Mouse (Mus musculus): ENCODE results near the gene Romo1.
"Not testable (repeated sequence)": the region's sequence is repeated elsewhere in the genome, so short reads cannot be mapped to it uniquely, and the experiment has no call there.

The Romo1 gene

DNA sequence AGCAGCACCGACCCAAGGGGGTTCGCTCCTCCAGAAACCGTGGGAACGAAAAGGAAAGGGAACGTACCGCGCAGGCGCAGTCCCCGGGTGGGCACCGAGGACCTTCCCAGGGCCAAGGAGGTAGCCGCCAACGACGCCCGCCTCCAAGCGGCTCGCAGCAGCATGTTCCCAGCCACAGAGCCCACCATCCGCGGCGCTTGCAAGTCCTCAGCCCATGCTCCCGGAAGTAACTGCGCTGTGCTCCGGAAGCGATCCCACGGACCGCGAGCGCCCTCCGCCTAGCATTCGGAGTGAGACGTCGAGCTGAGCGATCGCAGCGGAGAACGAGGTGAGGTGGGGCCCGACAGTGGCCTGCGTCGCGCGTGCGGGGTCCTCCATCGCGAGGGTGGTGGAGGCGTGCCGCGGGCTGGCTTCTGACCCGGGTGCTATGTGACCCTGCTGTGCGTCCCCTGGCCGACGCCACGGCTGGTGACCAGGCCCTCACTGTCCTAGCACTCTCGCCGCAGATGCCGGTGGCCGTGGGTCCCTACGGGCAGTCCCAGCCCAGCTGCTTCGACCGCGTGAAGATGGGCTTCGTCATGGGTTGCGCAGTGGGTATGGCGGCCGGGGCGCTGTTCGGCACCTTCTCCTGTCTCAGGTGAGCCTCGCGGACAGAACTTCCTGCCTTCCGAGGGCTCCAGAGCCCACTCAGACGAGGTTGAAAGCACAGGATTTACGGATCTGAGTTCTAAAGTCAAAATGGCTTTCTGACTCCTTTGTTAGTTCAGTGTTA is at the start of gene Romo1, which contains the start of gene Nfs1:
Gene Romo1, plus strand, starts transcription at position 87 of the 772 bp plus-strand sequence.
Gene Nfs1, minus strand, starts transcription at position 234 of the 772 bp plus-strand sequence.
- DNase-seq (ENCODE audit: low spot score): peak; percentile 99

DNA sequence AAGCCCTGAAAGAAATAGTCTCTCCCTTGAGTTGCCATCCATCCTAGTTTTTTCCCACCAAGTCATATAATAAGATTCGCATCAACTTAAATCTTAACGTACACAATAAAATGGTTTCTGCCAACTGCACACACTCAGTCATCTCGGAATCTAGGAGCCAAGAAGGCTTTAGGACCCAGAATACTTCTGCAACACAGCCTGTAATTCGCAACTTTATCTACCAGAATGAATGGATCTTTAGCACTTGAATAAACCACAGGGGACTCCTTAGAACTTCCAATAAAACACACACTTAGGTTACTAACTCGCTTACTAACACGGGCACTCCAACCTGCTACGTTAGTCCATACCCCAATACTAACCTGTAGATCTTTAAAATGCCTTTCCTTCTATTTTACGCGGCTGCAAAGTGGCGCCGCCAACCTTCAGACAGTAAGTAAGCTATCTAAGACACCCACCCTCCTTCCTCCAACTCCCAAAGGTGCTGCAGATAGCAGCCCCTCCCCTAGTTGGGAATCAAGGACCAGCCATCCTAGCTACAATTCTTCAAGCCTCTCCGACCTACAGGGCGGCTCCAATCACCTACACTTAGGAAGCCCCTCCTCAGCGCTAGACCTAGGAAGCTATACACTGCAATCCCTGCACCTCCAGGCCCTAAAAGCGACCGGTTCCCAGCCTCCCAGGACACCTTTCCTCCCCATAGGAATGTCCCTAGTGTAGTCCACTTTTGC is 33.0 kb upstream of the Romo1 start:
- DNase-seq (ENCODE audit: low spot score): peak; percentile 37

DNA sequence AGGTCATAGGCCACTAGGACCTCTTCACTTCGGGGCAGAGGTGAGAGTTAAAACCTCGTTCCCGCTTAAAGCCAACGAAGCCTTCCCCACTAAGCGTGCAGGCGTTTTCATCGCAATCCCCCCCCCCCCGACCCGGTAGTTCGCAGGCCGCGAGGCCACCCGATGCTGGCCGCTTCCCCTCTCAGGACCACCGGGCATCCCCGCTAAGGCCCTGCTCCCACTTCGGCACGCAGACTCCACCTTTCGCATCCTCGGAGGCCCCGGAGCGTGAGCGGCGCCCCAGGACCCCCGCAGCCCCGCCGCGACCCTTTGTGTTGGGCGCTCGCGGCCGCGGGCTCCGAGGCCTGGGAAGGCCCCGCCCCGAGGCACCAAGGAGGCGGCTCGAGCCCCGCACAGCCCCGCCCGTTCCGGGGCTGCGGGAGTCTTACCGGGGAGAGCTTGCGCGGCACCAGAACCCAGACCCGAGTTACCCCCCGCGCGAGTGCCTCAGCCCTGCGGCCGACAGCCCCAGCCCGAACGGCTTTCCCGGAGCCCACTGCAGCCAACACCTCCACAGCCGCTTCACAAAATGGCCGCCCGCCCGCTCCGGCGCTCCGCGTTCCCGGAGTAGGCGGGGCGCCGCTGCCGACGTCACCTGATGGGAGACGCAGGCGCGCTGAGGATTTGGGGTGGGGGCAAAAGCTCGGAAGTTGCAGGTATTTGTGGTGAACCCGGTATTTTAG is 32.3 kb upstream of the Romo1 start, which contains the start of the genes Cpne1 and Rbm12:
Gene Cpne1, minus strand, starts transcription at position 608 of the 722 bp plus-strand sequence.
Gene Rbm12, minus strand, starts transcription at position 621 of the 722 bp plus-strand sequence.
- peak; percentile 92 for DNase-seq (ENCODE audit: low spot score)

DNA sequence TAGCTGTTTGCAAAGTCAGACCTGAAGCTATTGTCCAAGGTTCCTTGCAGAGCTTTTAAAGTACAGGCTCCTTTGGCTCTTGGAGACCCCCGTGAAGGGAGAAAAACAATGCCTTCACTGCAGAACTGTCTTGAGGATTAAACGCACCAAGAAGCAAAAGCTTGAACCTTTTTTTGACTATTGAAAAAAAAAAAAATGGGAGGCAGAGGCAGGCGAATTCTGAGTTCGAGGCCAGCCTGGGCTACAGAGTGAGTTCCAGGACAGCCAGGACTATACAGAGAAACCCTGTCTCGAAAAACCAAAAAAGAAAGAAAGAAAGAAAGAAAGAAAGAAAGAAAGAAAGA is 31.8 kb upstream of the Romo1 start:
- not testable (repeated sequence) for DNase-seq (ENCODE audit: low spot score)

DNA sequence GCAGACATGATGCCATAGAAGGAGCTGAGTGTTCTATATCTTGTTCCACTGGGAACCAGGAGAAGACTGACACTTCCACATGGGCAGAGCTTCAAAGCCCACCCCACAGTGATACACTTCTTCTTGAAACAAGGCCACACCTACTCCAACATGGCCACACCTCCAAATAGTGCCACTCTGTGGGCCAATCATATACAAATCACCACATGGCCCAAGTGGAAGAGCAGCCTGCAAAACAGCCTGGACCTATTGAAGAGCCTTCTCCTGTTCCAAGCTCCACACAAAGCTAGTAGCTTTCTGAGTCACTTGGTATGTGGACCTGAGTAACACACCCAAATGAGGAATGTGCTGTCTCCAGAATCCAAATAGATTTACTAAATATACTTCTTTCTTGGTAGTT is 24.3 kb upstream of the Romo1 start:
- DNase-seq (ENCODE audit: low spot score): no peak

DNA sequence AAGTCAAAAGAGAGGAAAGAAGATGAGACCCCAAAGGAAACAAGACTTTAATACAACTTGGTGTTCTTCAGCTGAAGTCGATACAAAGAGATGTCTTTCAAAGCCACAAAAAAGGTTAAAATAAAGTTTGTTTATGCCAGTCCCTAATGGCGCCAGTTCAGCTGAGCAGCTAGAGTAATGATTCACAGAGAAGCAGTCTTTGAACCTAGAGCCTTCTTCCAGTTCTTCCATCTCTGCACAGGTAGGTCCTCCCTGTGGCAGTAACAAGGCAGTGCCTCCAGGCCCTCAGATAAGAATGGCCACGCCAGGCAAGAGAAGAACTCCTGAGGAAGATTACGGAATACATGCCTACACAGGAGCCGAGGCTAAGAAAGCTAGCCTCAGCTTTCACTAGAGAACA is 20.1 kb upstream of the Romo1 start:
- DNase-seq (ENCODE audit: low spot score): no peak

DNA sequence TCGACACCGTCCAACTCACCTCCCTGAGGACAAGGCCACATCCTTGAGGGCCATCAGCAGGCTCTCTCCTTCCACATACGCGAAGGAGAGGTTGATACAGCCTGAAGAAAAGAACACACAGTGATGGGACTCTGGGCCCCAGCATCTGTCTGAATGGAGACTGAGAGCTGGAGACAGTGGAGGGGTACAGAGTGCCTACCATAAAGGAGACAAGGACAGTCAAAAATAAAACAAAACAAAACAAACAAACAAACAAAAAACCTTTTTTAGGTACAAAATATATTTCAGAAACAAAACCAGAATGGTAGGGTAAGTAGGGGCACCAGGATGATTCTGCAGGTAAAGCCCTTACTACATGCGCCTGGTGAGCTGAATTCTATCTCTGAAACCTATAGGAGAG is 16.8 kb upstream of the Romo1 start, which contains the start of gene Gm28036:
Gene Gm28036, minus strand, starts transcription at position 101 of the 400 bp plus-strand sequence.
- DNase-seq (ENCODE audit: low spot score): no peak

DNA sequence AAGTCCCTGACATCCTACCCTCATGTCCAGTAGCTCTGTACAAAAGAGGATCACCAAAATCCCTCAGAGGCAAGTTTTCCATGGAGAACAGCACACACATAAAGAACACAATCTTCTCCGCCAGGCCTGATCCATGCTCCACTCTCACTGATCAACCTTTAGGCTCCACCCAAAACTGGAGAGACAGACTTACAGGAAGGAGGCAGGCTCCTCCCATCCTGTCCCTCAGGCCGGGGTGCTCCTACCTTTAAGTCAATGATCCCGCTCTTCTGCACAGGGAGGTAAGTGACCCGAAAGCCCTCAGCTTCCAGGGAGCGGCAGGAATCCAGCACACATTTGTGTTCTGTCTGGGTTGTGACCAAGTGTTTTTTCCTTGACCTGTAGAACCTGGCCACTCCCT is 9.7 kb upstream of the Romo1 start:
- DNase-seq (ENCODE audit: low spot score): no peak

DNA sequence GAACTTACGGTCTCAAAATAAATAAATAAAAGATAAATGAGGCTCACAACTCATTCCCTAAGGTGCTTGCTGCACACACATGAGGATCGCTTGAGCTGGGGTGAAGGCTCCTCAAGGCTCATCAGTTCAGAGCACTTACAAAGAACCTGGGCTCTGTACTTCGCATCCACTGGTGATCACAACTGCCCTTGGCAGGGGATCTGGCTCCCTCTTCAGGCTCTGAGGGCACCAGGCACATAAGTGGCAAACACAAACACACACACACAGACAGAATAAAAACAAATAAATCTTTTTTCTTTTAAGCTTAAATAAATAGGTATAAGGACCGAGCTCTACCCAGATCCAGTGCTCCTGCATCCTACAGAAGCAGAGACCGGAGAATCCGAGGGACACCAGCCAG is 8.1 kb upstream of the Romo1 start:
- DNase-seq (ENCODE audit: low spot score): no peak

DNA sequence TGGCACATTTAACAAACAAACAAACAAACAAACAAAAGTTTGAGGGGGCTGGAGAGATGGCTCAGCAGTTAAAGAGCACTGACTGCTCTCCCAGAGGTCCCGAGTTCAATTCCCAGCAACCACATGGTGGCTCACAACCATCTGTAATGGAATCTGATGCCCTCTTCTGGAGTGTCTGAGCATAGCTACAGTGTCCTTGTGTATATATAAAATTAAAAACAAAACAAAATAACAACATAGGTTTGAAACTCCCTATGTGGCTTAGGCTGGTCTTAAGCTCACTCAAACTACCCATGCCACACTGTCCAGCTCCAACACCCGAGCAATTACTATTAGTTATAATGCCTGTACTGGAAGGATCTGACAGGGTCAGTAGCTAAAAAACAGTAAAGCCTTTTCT is 1.0 kb upstream of the Romo1 start:
- DNase-seq (ENCODE audit: low spot score): peak; percentile 25

DNA sequence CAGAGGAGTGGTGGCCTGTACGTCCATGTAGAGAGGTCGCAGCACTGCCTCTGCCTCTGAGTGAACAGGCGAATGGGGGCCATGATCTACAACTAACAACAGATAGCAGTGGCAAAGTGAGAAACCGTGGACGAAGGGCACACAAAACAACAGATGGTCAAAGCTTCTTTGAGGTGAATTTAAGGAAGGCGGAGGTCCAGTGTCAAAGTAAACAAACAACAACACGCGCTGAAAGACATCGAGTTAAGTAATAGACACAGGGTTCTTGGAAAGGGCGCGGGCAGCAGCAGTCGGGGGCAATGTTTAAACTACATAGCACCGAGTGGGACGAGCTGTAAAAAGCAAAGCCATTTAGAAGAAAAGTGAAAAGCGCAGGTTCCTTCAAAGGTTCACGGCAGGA is 472 bp upstream of the Romo1 start:
- DNase-seq (ENCODE audit: low spot score): peak; percentile 37

DNA sequence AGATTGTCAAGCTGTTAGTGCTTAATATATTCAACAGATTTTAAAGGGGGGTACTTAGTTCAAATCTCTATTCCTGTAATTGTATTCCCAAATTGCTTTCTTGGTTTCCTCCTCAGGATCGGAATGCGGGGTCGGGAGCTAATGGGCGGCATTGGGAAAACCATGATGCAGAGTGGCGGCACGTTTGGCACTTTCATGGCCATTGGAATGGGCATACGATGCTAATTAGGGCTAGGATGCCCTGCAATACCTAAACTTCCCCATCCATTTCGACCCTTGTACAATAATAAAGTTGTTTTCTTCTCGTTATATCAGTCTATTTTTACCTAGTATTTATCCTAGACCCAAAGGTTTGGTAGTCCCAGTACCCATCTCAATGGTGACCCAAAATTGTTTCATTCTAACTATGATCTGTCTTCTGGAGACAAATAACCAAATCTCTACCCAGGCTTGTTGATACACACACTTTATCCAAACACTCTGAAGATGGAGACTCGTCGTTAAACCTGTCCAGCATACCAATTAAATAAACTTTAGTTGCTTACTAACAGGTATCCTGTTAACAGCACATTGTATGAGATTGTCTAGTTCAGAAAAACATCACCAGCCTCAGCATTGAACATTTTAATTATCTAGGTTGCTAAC is 1.8 kb downstream of the Romo1 start:
- no peak for DNase-seq (ENCODE audit: low spot score)

DNA sequence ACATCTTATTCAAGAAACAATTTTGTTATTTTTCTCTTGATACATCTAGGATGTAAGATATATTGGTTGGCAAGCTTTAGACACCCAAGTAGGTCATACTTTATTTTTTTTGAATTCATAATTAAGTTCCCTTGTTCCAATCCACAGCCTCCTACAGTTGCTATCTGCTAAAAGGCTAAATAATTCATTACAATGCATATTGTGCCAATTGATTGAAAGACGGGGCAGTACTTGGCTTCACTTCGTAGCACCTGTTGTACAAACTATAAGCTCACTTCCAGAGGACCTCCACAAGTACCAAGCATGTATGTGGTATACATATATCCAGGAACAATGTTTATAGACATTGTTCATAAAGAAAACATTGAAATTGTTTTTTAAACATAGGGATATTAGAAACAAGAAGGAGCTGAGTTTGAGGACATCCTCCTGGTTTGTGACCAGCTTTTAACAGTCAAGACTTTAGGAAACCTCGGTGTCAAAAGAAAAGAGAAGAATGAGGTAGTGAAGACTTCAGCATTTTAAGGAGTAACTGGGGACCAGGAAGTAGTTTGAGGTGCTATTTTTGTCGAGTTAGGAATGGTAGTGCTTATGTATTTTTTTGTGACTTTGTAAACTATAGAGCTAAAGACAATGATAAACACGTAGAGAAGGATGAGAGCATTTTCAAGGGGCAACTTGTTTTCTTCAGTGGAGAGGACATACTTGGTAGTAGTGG is 2.6 kb downstream of the Romo1 start:
- no peak for DNase-seq (ENCODE audit: low spot score)

DNA sequence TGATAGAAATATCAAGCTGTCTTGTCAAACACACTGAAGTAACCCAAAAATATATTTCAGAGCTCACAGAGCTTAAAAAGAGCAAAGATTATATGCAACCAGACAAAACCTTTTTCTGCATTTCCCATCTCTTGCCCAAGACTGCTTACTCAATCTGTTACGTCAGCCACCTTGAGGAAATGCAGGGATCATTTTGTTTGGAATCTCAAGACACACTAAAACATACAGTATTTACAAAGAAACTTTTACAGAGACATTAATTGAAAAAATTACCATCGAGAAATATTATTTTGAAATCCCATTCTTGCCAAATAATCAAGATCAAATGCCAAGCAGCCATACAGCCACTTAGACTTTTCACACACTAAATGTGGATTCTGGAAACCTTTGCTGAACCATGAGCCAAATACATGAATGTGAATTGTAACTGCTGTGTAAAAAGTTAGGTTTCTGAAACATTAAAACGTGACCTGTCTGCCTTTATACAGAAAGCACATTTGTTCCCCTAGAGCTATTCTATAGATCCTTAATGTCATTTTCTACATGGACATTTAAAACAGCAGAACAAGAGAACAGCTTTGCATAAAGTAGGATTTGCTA is 3.6 kb downstream of the Romo1 start:
- no peak for DNase-seq (ENCODE audit: low spot score)

DNA sequence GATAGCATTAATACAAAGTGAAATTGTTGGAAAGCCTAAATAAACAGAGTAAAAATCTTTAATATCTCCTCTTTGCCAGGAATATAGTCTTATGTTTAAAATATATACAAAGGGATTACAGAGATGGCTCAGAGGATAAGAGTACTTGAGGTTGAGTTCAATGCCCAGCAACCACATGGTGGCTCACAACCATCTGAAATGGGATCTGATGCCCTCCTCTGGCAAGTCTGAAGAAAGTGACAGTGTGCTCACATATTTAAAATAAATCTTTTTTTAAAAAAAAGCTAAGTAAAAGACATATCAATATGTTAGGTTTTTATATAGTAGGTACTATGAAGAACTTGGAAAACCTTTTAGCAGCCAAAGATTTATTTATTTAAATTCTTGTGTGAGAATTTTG is 7.7 kb downstream of the Romo1 start:
- DNase-seq (ENCODE audit: low spot score): no peak

DNA sequence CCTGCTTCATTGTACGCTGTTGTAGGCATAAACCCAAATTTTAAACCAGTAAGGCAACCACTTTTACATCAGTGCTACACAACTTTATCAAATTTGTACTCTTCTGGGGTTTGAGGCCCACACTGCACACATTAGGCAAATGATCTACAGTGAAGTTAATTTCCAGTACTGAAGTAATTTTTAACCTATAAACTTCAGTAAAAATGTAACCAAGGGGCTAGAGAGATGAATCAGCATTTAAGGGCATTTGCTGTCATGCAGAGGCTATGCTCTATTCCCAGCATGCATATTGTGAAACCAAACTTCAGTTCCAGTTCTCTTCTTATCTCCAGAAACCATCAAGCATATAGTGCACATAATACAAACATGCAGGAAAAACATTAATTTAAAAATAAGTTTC is 21.6 kb downstream of the Romo1 start:
- DNase-seq (ENCODE audit: low spot score): no peak

DNA sequence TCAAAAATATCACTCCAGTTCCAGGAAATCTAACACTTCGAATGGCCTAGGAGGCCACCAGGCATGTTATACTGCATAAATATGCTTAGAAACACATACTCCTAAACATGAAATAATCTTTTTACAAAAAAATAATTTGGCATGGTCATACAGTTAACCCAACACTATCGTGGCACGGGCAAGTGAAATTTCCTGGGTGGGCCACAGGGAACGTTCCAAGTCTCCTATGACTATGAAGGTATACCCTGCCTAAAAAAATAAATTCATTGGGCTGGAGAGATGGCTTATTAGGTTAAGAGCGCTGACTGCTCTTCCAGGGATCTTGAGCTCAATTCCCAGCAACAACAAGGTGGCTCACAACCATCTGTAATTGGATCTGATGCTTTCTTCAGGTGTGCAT is 22.7 kb downstream of the Romo1 start:
- DNase-seq (ENCODE audit: low spot score): no peak

DNA sequence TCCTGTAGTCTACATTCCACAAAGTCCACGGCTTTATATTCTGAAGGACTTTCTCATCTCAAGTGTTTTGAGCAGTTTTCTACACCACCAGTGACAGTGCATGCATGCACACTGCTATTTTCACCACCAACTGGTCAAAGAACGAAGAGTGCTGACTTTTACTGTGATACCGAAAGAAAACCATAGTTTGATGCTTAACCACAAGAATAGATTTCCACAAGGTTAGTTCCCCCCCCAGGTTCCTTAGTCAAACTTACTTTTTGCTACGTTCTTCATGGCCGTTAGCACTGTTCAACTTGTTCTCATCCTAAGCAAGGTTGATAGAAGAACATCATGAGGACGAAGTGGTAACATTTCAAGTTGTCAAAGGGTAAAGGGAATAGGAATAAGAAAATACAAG is 33.2 kb downstream of the Romo1 start:
- DNase-seq (ENCODE audit: low spot score): no peak

DNA sequence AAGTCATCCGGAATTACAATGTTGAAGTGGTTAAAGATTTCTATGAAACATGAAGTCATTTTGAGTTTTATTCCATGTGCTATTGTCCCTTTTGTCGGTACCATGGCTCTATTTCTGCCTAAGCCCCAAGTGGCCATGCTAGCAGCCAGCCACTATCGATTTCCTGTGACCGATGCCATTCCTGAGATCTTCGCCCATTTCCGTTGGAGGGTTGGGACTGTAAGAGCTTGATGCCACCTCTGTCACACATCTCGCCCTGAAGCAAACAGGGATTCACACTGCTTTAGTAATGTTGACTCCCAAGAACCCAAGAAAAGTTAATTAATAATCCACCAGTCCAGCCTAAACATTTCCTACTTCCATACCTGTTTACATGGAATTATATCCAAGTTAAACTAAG is 33.8 kb downstream of the Romo1 start:
- no peak for DNase-seq (ENCODE audit: low spot score)

DNA sequence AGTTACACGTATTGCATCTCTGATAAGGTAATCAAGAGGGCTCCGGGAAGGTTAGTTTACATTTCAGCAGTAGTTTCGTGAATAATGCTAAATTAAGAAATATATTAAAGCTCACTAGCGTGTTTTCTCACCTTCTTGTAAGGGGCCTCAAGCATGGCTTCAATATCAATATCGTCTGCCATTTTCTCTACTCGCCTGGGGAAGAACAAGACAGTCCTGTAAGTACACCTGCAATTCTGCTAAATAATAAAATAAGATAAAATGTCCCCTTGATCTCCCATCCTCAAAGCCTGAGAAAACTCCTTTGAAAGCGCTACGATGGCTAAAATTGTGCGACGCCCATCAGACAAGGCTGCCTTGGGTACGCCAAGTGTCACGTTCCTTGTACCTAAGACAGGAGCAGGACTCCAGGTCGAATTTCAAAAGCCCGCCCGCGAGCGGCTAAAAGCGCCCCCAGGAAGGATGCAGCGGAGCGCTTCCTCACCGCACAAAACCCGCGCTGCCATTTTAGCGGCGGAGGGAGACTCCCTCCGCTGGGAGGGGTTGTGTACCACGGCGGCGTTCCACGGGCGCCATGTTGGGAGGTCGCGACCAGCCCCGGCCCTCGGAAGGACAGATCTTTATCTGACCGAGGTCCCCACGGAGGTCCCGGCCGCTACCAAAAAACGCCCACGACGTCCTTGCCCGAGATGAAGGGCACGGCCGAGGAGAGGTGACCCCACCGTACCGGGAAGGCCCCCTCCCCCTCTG is 35.4 kb downstream of the Romo1 start:
- DNase-seq (ENCODE audit: low spot score): peak; percentile 82

DNA sequence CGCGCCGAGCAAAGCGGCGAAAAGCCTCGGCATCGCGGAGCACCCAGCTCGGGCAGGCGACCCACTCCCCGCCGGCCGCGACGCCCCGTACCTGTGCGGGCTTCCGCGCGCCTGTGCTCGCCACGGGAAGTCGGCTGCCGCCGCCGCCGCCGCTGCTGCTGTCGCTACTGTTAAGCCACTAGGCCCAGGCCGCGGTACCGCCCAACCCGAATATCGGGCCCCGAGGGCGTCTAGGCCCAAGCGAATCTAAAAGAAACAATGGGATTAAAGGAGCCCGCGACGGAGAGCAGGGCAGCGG is 35.9 kb downstream of the Romo1 start:
- no peak for DNase-seq (ENCODE audit: low spot score)

All from MN1 (cell line).